Mouse (Mus musculus): Measurements from ENCODE around the gene Krtap3-2.
"Not testable (repeated sequence)": the region's sequence is repeated elsewhere in the genome, so short reads cannot be mapped to it uniquely, and the experiment has no call there.

Krtap3-2 gene

DNA sequence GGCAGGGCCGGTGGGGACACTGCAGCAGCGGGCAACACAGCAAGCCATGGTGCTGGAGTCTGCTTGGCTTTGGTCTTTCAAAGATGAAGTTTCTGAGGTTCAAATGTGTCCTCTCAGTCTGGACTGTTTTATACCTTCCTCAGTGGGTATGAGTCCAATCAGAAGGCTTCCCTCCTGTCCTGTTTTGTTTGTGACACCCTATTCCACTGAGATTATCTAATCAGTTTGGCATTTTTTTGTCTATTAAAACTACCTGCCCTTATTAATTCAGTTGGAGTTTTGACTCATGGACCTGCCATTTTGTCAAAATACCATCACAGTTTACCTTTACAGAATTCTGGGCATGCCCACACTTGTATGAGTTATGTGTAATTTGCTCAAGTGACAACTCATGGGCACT lies at the start of gene Krtap3-2:
Gene Krtap3-2 (minus strand): TSS at position 101 of the 400 bp plus-strand sequence.
- no peak for DNase-seq (ENCODE audit: low read depth in 1 of 2, low spot score in 2 of 2)

DNA sequence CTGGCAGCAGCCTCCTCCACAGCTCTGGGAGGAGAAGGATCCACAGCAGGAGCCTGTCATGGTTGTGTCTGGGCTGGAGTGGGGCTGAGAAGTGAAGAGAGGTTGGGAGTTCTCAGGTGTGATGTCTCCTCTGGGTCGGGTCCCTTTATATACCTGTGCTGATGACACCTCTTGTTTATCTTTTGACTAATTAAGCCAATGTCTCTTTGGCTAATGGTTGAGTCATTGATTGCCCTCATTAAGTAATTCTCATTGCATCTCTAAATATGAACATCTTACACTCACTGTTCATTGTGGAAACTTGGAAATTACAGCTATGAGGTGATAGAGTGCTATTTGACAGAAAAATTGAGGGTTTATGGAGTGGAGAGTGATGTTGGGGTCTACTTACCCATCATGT lies 46.6 kb upstream of the Krtap3-2 start, which contains the start of gene Gm11938:
Gene Gm11938 (minus strand): TSS at position 101 of the 400 bp plus-strand sequence.
- not testable (repeated sequence) for DNase-seq (ENCODE audit: low read depth in 1 of 2, low spot score in 2 of 2)

DNA sequence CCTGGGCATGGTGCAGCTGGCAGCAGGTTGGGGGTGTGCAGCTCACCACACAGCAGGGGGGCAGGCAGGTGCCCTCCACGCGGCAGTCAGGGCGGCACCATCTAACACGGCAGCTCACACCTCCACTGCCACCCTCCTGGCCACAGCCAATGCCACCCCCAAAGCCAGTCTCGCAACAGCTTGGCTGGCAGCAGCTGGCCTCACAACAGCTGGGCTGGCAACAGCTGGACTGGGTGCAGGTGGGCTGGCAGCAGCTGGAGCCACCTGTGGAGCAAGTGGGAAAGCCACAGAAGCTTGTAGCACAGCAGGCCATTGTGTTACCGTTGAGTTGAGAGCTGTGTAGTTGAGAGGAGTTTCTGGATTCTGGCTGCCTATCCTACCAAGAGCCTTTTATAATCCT lies 41.1 kb upstream of the Krtap3-2 start, which contains the start of gene Krtap9-3:
Gene Krtap9-3 (minus strand): TSS at position 364 of the 400 bp plus-strand sequence.
- DNase-seq (ENCODE audit: low read depth in 1 of 2, low spot score in 2 of 2) = not testable (repeated sequence)

DNA sequence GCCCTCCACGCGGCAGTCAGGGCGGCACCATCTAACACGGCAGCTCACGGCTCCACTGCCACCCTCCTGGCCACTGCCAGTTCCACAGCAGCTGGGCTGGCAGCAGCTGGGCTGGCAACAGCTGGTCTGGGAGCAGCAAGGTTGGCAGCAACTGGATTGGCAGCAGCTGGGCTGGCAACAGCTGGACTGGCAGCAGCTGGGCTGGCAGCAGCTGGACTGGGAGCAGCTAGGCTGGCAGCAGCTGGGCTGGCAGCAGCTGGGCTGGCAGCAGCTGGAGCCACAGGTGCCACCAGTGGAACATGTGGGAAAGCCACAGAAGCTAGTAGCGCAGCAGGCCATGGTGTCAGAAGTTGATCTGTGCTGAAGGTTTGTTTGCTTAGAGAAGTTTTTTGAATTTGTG lies 34.3 kb upstream of the Krtap3-2 start, which contains the start of gene Krtap1-3:
Gene Krtap1-3 (minus strand): TSS at position 359 of the 400 bp plus-strand sequence.
- DNase-seq (ENCODE audit: low read depth in 1 of 2, low spot score in 2 of 2) = no peak

DNA sequence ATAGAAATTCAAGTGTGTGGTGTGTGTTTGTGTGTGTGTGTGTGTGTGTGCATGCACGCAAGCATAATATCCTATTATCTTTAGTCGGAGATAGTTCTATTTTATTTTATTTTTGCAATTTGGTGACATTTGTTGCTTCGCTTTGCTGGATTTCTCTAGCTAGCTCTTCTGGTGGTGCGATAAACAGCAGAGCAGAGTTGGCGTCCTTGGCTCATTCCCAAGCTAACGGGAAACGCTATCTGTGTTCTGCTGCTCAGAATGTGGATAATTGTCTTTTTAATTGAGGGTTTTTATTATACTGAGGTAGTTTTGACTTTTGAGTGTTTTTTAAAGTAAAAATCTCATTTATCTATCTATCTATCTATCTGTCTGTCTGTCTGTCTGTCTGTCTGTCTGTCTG lies 28.4 kb upstream of the Krtap3-2 start:
- DNase-seq (ENCODE audit: low read depth in 1 of 2, low spot score in 2 of 2) = no peak

DNA sequence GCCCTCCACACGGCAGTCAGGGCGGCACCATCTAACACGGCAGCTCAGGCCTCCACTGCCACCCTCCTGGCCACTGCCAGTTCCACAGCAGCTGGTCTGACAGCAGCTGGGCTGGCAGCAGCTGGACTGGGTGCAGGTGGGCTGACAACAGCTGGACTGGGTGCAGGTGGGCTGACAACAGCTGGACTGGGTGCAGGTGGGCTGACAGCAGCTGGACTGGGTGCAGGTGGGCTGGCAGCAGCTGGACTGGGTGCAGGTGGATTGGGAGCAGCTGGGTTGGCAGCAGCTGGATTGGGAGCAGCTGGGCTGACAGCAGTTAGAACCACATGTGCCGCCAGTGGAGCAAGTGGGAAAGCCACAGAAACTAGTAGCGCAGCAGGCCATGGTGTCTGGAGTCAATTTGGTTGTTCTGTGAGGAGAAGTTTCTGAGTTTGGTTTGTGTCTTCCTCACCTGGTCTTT lies 26.6 kb upstream of the Krtap3-2 start, which contains the start of gene Krtap1-4:
Gene Krtap1-4 (minus strand): TSS at position 410 of the 460 bp plus-strand sequence.
- no peak for DNase-seq (ENCODE audit: low read depth in 1 of 2, low spot score in 2 of 2)

DNA sequence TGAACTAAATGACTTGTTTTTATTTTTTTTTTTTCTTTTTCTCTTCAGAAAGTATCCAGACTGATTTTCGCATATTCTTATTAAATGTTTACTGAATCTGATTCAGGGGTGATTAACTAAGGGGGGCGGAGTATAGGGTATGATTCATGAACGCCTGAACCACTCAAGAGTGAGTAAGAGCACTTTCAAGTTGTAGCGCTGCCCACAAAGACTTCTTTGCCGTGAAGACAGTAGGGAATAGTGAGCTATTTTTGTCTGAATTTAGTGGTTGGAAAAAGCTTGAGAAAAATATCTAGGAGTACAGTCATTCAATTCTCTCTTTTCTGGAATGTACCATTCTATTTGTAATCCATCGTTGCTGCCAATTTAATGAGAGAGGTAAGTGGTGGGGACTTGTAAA lies 24.9 kb upstream of the Krtap3-2 start:
- DNase-seq (ENCODE audit: low read depth in 1 of 2, low spot score in 2 of 2) = no peak

DNA sequence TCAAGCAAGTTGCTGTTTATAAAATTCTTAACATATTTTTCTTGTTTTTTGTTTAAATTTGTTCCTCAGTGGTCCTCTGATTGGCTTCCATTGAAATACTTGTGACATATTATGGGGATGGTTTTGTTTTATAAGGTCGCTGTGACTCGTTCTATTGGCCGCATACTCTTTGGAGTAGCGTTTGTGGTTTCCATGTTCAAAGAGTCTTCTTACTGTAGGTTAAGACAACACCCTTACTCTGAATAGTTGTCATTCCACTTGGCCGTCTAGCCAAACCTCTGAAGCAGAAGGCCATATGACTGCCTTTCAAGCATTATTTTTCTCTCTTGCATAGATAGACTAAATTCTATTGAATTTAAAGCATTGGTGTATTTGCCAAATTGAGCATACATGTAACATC lies 24.4 kb upstream of the Krtap3-2 start:
- DNase-seq (ENCODE audit: low read depth in 1 of 2, low spot score in 2 of 2) = no peak

DNA sequence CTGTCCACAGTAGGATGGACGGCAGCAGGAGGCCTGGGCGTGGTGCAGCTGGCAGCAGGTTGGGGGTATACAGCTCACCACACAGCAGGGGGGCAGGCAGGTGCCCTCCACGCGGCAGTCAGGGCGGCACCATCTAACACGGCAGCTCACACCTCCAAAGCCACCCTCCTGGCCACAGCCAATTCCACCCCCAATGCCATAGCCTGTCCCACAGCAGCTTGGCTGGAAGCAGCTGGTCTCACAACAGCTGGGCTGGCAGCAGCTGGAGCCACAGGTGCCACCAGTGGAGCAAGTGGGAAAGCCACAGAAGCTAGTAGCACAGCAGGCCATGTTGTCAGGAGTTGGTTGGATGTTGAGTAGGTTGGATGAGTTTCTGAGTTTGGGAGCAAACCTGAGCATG lies 24.0 kb upstream of the Krtap3-2 start, which contains the start of gene Krtap1-5:
Gene Krtap1-5 (minus strand): TSS at position 381 of the 400 bp plus-strand sequence.
- no peak for DNase-seq (ENCODE audit: low read depth in 1 of 2, low spot score in 2 of 2)

DNA sequence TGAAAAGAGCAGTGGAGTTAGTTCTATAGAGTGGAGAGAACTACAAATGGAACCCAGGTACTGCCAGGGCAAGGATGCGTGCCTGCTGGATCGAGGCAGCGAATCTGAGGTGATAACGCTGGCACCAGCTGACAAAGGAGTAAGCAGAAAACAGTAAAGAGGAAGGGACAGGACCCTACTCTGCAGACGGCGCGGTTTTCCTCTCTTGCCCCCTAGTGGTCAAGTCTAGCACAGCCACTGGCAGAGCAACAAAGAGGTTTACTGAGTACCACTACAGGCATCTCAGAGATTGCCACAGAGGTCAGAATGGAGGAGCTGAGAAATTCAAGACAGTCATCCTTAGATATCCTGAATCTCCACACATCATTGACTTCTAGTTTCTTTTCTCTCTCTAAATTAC lies 17.5 kb upstream of the Krtap3-2 start:
- peak in 1 of 2 experiments; percentile 23 for DNase-seq (ENCODE audit: low read depth in 1 of 2, low spot score in 2 of 2)

DNA sequence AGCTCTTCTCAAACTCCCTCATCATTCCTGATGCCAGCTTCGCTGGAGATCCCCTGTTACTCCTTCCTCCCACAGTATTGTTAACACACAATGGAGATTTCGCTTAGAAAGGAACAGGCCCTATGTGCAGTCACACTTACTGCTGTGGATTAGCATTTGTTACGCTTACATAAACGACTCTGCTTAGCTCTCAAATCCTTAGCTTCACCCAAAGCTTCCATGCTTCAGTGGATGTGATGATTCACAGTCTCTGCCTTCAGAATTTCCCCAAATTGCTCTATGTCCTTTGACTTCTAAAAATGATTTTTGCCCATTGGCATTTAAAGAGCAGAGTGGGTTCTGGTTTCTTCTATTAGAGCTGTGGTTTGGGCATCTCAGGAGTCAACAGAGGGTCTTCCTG lies 16.5 kb upstream of the Krtap3-2 start:
- no peak for DNase-seq (ENCODE audit: low read depth in 1 of 2, low spot score in 2 of 2)

DNA sequence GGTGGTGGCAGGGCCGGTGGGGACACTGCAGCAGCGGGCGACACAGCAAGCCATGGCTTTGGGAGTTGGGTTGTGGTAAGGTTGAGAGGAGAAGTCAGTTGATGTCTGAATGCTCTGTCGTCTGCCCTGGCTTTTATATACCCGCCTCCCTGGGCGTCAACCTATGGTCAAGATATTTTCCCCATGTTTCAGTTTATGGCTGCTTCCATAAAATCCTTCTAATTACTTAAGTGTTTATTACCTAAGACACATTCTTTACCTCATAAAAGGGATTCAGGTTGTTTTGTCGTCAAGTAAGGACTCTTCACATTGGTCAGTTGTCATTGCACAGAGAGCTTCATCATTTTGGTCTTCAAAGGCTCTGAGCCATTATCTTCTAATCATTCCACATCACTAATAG lies 9.9 kb upstream of the Krtap3-2 start, which contains the start of gene Krtap3-1:
Gene Krtap3-1 (minus strand): TSS at position 101 of the 400 bp plus-strand sequence.
- DNase-seq (ENCODE audit: low read depth in 1 of 2, low spot score in 2 of 2) = no peak

DNA sequence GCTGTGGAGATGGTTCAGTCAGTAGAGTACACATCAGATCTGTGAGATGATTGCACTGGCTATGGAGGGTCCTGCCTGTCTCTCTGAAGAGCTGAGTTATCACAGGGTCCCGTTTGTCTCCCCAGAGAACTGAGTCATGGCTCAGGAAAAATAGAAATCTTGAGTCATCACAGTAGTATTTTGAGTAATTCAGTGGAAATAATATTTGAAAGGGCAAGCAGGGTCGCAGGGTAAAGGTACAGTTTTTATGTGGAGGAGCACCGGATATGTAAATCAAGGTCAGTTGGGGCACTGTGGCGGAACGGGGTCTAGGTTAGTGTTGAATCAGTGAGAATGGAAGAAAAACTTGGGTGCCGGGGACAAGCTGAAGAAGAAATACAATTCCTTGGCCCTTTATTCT lies 5.9 kb upstream of the Krtap3-2 start:
- no peak for DNase-seq (ENCODE audit: low read depth in 1 of 2, low spot score in 2 of 2)

DNA sequence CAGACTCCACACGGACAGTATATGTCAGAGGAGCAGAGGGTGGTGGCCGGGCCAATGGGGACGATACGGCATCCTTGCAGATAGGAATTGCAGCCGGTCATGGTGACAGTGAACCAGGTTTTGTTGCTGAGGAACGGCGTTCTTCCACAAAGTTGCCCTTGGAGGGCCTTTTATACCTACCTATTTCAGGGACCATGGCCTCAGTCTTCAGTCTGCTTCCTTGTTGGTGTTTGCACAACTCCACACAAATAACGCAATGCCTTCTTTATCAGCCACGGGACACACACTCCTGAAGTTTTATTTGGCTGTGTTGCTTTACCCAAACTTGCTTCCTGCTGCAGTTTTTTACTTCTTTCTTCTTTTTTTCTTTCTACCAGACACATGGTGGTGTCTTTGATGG lies 2.7 kb upstream of the Krtap3-2 start, which contains the start of gene Gm11939:
Gene Gm11939 (minus strand): TSS at position 101 of the 400 bp plus-strand sequence.
- DNase-seq (ENCODE audit: low read depth in 1 of 2, low spot score in 2 of 2) = no peak

DNA sequence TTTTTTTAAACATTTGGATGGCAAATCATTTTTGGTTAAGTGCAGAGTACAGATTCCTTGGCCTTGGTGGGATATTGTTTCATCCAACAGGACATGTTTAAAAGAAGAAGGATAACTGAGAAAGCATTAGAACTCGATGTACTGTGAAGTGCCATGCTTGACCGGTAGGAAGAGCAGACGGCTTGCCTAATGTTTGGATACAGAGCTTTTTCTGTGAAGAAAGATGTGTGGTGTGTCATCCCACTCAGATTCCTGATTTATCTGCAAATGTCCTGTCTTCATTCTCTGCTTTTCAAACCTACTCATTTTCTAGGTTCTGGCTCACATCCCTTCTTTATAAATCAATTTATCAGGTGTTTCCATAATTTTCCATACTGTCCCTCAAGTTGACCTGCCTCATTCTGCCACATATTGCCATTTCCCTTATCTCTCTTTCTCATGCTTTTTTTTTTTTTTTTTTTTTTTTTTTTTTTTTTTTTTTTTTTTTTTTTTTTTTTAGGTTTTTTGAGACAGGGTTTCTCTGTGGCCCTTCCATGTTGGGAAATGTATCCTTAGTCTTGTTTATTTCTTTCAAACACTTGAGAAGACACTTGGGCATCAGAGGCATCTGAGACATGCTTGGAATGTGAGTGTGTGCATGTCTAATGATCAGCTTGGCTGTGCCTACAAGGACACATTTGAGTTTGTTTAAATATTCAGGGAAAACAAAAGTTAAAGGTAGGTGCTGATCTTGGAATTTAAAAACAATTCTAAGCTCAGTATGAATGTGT lies 1.5 kb upstream of the Krtap3-2 start:
- DNase-seq (ENCODE audit: low read depth in 1 of 2, low spot score in 2 of 2) = no peak

DNA sequence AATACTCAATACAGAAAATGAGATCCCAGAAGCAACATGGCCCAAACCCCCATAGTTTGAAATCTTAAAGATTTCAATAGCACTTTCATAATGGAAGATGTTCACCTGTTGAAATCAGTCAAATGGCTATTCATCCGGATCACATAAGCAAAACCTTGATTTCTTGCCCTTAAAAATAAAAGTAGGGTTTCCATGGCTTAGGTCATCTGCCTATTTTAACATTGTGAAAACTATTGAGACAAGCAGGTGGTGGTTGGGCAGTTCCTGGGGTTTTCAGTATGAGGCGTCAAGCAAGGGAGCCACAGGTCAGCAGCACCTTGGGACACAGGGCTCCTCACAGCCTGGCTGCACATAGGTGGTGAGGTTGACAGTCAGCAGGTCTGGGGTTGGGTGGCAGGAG lies 458 bp downstream of the Krtap3-2 start:
- no peak for DNase-seq (ENCODE audit: low read depth in 1 of 2, low spot score in 2 of 2)

DNA sequence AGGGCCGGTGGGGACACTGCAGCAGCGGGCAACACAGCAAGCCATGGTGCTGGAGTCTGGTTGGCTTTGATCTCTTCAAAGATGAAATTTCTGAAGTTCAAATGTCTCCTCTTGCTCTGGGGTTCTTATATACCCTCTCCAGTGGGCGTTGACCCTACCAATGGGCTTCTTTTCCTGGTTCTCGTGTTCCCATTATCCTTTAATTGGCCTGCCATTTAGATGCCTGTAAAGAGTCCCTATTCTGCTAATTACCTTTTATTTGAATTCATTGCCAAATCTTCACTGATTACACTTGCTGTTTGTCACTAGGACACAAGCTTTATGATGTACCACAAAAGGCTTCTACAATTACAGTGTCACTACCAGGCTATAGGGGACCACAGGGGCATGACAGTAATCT lies 5.9 kb downstream of the Krtap3-2 start, which contains the start of gene Krtap3-3:
Gene Krtap3-3 (minus strand): TSS at position 101 of the 400 bp plus-strand sequence.
- DNase-seq (ENCODE audit: low read depth in 1 of 2, low spot score in 2 of 2) = no peak

DNA sequence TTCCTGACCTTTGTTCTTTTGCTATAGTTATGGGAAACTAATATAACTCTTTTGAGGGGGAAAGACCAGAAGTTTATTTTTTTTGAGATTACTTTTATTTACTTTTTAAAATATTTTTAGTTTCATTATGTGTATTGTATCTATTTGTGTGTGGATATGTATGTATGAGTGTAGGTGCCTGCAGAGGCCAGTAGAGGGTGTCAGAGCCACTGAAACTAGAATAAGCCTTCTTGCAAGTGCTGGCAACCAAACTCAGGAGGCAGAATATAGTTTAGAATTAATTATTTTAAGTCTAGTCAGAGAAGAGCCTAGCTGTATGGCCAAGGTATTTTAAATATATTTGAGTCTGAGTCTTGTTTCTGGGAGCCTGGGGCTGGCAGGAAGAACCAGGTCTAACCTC lies 8.8 kb downstream of the Krtap3-2 start:
- no peak for DNase-seq (ENCODE audit: low read depth in 1 of 2, low spot score in 2 of 2)

DNA sequence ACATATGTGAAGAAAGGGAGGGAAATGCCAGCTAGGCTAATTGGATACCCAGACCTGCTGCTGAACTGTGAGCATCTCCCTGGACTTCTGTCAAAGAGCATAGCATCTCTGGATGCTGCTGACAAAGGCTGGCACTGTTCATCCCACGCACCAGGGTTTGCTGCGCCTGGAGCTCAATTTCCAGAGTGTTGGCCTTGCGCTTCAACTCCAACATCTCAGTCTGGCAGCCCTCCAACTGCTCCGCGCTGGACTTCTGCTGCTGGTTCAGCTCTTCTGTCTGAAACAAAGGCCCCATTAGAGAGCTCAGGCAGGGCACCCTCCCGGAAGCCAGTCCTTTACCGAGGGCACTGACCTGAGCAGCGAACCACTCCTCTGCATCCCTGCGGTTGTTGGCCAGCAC lies 16.9 kb downstream of the Krtap3-2 start:
- no peak for DNase-seq (ENCODE audit: low read depth in 1 of 2, low spot score in 2 of 2)

DNA sequence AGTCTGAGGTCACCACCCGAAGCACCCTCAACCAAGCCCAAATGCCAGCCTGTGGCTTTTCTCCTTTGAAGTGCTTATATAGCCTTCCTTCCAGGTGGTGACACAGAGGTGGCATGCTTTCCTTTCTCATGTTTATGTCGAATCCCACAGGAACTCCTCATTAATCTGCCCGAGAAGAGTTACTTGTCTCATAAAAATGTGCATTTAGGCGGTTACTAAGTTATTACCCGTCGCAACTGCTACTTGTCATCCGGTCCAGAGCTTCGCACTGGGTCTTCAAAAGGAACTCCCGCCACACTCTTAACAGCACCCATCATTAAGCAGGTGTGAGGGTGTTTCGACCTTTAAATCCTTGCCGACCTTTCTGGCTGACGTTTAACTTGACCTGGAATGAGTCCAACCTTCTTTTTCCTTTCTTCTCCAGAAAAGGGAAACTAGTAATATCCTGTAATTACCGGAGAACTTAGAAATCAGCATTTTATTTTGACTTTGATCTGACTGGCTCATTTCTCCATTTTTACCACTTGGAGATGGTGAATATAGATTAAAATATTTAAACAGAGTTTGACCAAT lies 35.3 kb downstream of the Krtap3-2 start, which contains the start of gene Krt39:
Gene Krt39 (minus strand): TSS at position 51 of the 573 bp plus-strand sequence.
- no peak for DNase-seq (ENCODE audit: low read depth in 1 of 2, low spot score in 2 of 2)

DNA sequence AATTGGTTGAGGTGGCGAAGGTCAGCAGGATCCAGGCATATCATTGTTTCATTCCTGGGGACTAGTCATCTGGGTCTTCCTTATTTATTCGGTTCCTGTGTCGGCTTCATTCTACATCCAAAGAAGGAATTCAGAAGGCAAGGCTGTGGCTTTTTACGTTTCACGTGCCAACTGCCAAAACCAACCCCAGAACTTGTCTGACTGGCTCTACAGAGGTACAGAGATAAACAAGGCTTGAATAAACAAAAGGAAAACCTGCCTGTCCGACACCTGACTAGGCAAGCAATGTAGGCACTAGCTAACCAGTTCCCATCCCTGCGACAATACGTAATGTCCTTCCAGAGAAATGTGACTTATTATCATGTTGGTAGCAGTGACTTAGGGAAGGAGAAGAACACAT lies 42.6 kb downstream of the Krtap3-2 start:
- DNase-seq (ENCODE audit: low read depth in 1 of 2, low spot score in 2 of 2) = no peak

Data from monocyte, adult 2 months (primary cell).